Mouse (Mus musculus) midbrain, embryonic 15.5 days (tissue): Measurements from ENCODE around the gene Alkal2. TPM values are rescaled to one million over a fixed set of nuclear protein-coding genes. Genes with fewer than 3 reads are reported as not detected.

Experiments
- ATAC-seq: fragments of 200-750 bp; cut with Nextera tagmentation; replicated peaks from 2 replicates; pipeline ENCODE4 v1.8.0; 2017; ENCODE audit warnings: moderate TSS enrichment
- H3K27ac ChIP-seq: fragments of 300-500 bp; sonication (generic); 2 replicates; pipeline ENCODE4 v1.5.1; 2015; ENCODE audit warnings: mild to moderate bottlenecking, inconsistent platforms
- H3K27me3 ChIP-seq: fragments of 300-500 bp; sonication (generic); replicated peaks from 2 replicates; pipeline ENCODE4 v1.6.1; 2015; ENCODE audit warnings: inconsistent platforms
- H3K36me3 ChIP-seq: fragments of 300-500 bp; sonication (generic); replicated peaks from 2 replicates; pipeline ENCODE4 v1.6.1; 2015; ENCODE audit warnings: inconsistent platforms
- H3K4me1 ChIP-seq: fragments of 300-500 bp; sonication (generic); 2 replicates; pipeline ENCODE4 v1.6.1; 2015; ENCODE audit warnings: inconsistent platforms
- H3K4me2 ChIP-seq: fragments of 300-500 bp; sonication (generic); 2 replicates; pipeline ENCODE4 v1.6.1; 2015; ENCODE audit warnings: inconsistent platforms, mild to moderate bottlenecking, moderate library complexity
- H3K4me3 ChIP-seq: fragments of 300-500 bp; sonication (generic); 2 replicates; pipeline ENCODE4 v1.5.1; 2015; ENCODE audit warnings: mild to moderate bottlenecking, inconsistent platforms
- H3K9ac ChIP-seq: fragments of 300-500 bp; sonication (generic); 2 replicates; pipeline ENCODE4 v1.6.1; 2015; ENCODE audit warnings: mild to moderate bottlenecking, inconsistent platforms
- H3K9me3 ChIP-seq: fragments of 300-500 bp; sonication (generic); 2 replicates; pipeline ENCODE4 v1.6.1; 2016; ENCODE audit warnings: inconsistent platforms
- WGBS: fragments of 180-500 bp; shearing (Covaris S2); methylation state at CpG from one replicate; pipeline ENCODE4 v1.1.7; 2015; ENCODE audit warnings: mixed read lengths; 5-methylcytosine and 5-hydroxymethylcytosine counted together
- polyA plus RNA-seq: library from polyadenylated mRNA; unstranded; fragments of >200 nt; fragmentation: Nextera tagmentation; extraction: Ambion mirVana; gene quantifications from 2 replicates; pipeline ENCODE4 v1.2.1, GENCODE M21; 2015

The Alkal2 gene
- polyA plus RNA-seq, 1 experiment from 2014 or later = 0.23 TPM

- Histone ChIP-seq H3K4me3 (no peak overlapping the region), H3K9me3 (no peaks in the 10 kb centered on the region), H3K36me3 (peaks cover 4% of the 10 kb centered on the region; the same call in 1 of the 2 replicates), H3K27ac (no peak overlapping the region), H3K27me3 (no peaks in the 10 kb centered on the region), H3K9ac (no peak overlapping the region), H3K4me1 (no peaks in the 10 kb centered on the region), H3K4me2 (no peak overlapping the region)
- 89% methylated on average over 2 of the region's 2 CpGs for WGBS
- ATAC-seq = no peak
Observed at GRCm38 (mm10) chr12:30933299-30933698, 49.2 kb downstream of the Alkal2 start.

GRCm38 (mm10) chr12:30936899-30937298, 52.8 kb downstream of the Alkal2 start:
- no peak for ATAC-seq
- H3K27me3 ChIP-seq = no peaks in the 10 kb centered on the region
- WGBS = 89% methylated on average over 2 of the region's 2 CpGs
- H3K27ac ChIP-seq = no peak overlapping the region
- H3K4me3 ChIP-seq = no peak overlapping the region
- H3K36me3 ChIP-seq = peaks cover 14% of the 10 kb centered on the region
- no peaks in the 10 kb centered on the region for H3K9me3 ChIP-seq
- no peak overlapping the region for H3K4me2 ChIP-seq
- H3K9ac ChIP-seq = no peak overlapping the region
- no peaks in the 10 kb centered on the region for H3K4me1 ChIP-seq

Other genes with a start within 250 kb of the Alkal2 start
- 102 and 105 TPM in 2 replicates for gene Acp1, start 27.3 kb downstream of the Alkal2 start, polyA plus RNA-seq
- 51.0 and 55.8 TPM in 2 replicates for gene Sh3yl1, start 27.3 kb downstream of the Alkal2 start, polyA plus RNA-seq
- 0.06 TPM in 2 replicates for gene Fam110c, start 189.5 kb downstream of the Alkal2 start, polyA plus RNA-seq